Mouse (Mus musculus) liver, embryonic 13.5 days (tissue): ENCODE data around the gene Tmod3. TPM values are rescaled to one million over a fixed set of nuclear protein-coding genes. Genes with fewer than 3 reads are reported as not detected.
"Not testable (repeated sequence)": the region's sequence is repeated elsewhere in the genome, so short reads cannot be mapped to it uniquely, and the experiment has no call there.

Source experiments
- ATAC-seq: fragments of 200-750 bp; cut with Nextera tagmentation; 2 replicates; pipeline ENCODE4 v1.8.0; 2017; ENCODE audit warnings: low read depth, mild to moderate bottlenecking, moderate number of reproducible peaks, moderate library complexity
- DNase-seq: peaks from one replicate; pipeline ENCODE4 v3.0.0; 2022
- H3K27ac ChIP-seq: fragments of 300-500 bp; sonication (generic); 2 replicates; pipeline ENCODE4 v1.5.1; 2015; ENCODE audit warnings: moderate library complexity, mild to moderate bottlenecking, inconsistent platforms
- H3K27me3 ChIP-seq: fragments of 300-500 bp; sonication (generic); 2 replicates; pipeline ENCODE4 v1.6.1; 2015; ENCODE audit warnings: mild to moderate bottlenecking, inconsistent platforms
- H3K36me3 ChIP-seq: fragments of 300-500 bp; sonication (generic); 2 replicates; pipeline ENCODE4 v1.6.1; 2015; ENCODE audit warnings: mild to moderate bottlenecking, inconsistent platforms
- H3K4me1 ChIP-seq: fragments of 300-500 bp; sonication (generic); replicated peaks from 2 replicates; pipeline ENCODE4 v1.6.1; 2015; ENCODE audit warnings: inconsistent platforms
- H3K4me2 ChIP-seq: fragments of 300-500 bp; sonication (generic); 2 replicates; pipeline ENCODE4 v1.6.1; 2015; ENCODE audit warnings: inconsistent platforms, mild to moderate bottlenecking, moderate library complexity
- H3K4me3 ChIP-seq: fragments of 300-500 bp; sonication (generic); replicated peaks from 2 replicates; pipeline ENCODE4 v1.5.1; 2015; ENCODE audit warnings: mild to moderate bottlenecking, inconsistent platforms
- H3K9ac ChIP-seq: fragments of 300-500 bp; sonication (generic); 2 replicates; pipeline ENCODE4 v1.6.1; 2015; ENCODE audit warnings: mild to moderate bottlenecking, inconsistent platforms
- H3K9me3 ChIP-seq: fragments of 300-500 bp; sonication (generic); replicated peaks from 2 replicates; pipeline ENCODE4 v1.6.1; 2016; ENCODE audit warnings: inconsistent platforms
- WGBS: fragments of 180-500 bp; shearing (Covaris S2); methylation state at CpG from one replicate; pipeline ENCODE4 v1.1.7; 2015; ENCODE audit not compliant: insufficient replicate concordance; 5-methylcytosine and 5-hydroxymethylcytosine counted together
- polyA plus RNA-seq: library from polyadenylated mRNA; unstranded; fragments of >200 nt; fragmentation: Nextera tagmentation; extraction: Ambion mirVana; gene quantifications from 2 replicates; pipeline ENCODE4 v1.2.1, GENCODE M21; 2015

The Tmod3 gene
- polyA plus RNA-seq, 1 experiment from 2014 or later = 28.9 TPM

- no peaks in the 10 kb centered on the region for H3K9me3 ChIP-seq
- WGBS = 51% methylated on average over 5 of the region's 5 CpGs
- no peak overlapping the region for H3K4me3 ChIP-seq
- H3K4me2 ChIP-seq = no peak overlapping the region
- ATAC-seq = no peak
- H3K9ac ChIP-seq = no peak overlapping the region
- no peaks in the 10 kb centered on the region for H3K36me3 ChIP-seq
- H3K4me1 ChIP-seq = peaks cover 54% of the 10 kb centered on the region
- H3K27ac ChIP-seq = no peak overlapping the region
- no peaks in the 10 kb centered on the region for H3K27me3 ChIP-seq
- DNase-seq = no peak
These were observed 8.1 kb downstream of the Tmod3 start for GRCm38 (mm10) chr9:75551342-75551741.

GRCm38 (mm10) chr9:75549010-75549409, 10.4 kb downstream of the Tmod3 start:
- Histone ChIP-seq H3K27ac (no peak overlapping the region), H3K9me3 (no peaks in the 10 kb centered on the region)
- no peak for DNase-seq

GRCm38 (mm10) chr9:75546885-75547553, 12.4 kb downstream of the Tmod3 start:
- peaks cover 55% of the 10 kb centered on the region for H3K4me1 ChIP-seq
- H3K4me3 ChIP-seq = 0 out of 2 replicates have a peak overlapping the region, but pooled peaks have one; percentile 1
- peak overlapping the region; percentile 1; the same call in 1 of the 2 replicates for H3K9ac ChIP-seq
- 0 out of 2 replicates have a peak overlapping the region, but pooled peaks have one; percentile 1 for H3K27ac ChIP-seq
- WGBS = 35% methylated on average over 12 of the region's 12 CpGs
- H3K4me2 ChIP-seq = peak overlapping the region; percentile 36
- ATAC-seq (peak; percentile 78), DNase-seq (peak; percentile 45)
- no peaks in the 10 kb centered on the region for H3K9me3 ChIP-seq
- H3K27me3 ChIP-seq = no peaks in the 10 kb centered on the region
- H3K36me3 ChIP-seq = no peaks in the 10 kb centered on the region

More at GRCm38 (mm10) chr9:75549010-75549409, 10.4 kb downstream of the Tmod3 start:
- no peak overlapping the region for H3K4me3 ChIP-seq
- no peaks in the 10 kb centered on the region for H3K36me3 ChIP-seq
- H3K4me1 ChIP-seq = peaks cover 68% of the 10 kb centered on the region
- H3K9ac ChIP-seq = no peak overlapping the region
- H3K27me3 ChIP-seq = no peaks in the 10 kb centered on the region
- ATAC-seq = no peak
- H3K4me2 ChIP-seq = no peak overlapping the region
- 57% methylated on average over 8 of the region's 8 CpGs for WGBS

GRCm38 (mm10) chr9:75545514-75545913, 13.9 kb downstream of the Tmod3 start:
- H3K9me3 ChIP-seq = no peaks in the 10 kb centered on the region
- ATAC-seq = peak; percentile 74
- no peaks in the 10 kb centered on the region for H3K36me3 ChIP-seq
- H3K4me3 ChIP-seq = no peak overlapping the region
- H3K9ac ChIP-seq = no peak overlapping the region
- no peak for DNase-seq
- H3K27ac ChIP-seq = no peak overlapping the region; the same call in 1 of the 2 replicates
- H3K27me3 ChIP-seq = no peaks in the 10 kb centered on the region
- H3K4me1 ChIP-seq = peaks cover 58% of the 10 kb centered on the region
- WGBS = 44% methylated on average over 8 of the region's 8 CpGs
- no peak overlapping the region for H3K4me2 ChIP-seq

- Histone ChIP-seq H3K9ac (no peak overlapping the region), H3K27me3 (no peaks in the 10 kb centered on the region), H3K4me3 (no peak overlapping the region), H3K4me1 (peaks cover 48% of the 10 kb centered on the region), H3K9me3 (no peaks in the 10 kb centered on the region), H3K36me3 (no peaks in the 10 kb centered on the region), H3K27ac (no peak overlapping the region), H3K4me2 (no peak overlapping the region)
- 15% methylated on average over 5 of the region's 5 CpGs for WGBS
- DNase-seq (no peak), ATAC-seq (no peak)
These were observed 18.0 kb downstream of the Tmod3 start for GRCm38 (mm10) chr9:75541497-75541896.

GRCm38 (mm10) chr9:75536422-75536821, 23.0 kb downstream of the Tmod3 start:
- Histone ChIP-seq H3K4me2 (no peak overlapping the region), H3K36me3 (0 out of 2 replicates have a peak, but pooled peaks cover 2% of the 10 kb centered on the region), H3K4me3 (no peak overlapping the region), H3K27ac (no peak overlapping the region), H3K9me3 (no peaks in the 10 kb centered on the region), H3K27me3 (no peaks in the 10 kb centered on the region), H3K9ac (no peak overlapping the region), H3K4me1 (peaks cover 20% of the 10 kb centered on the region)
- 83% methylated on average over 1 of the region's 1 CpGs for WGBS
- ATAC-seq (no peak), DNase-seq (no peak)

- H3K9me3 ChIP-seq = no peaks in the 10 kb centered on the region
- no peak overlapping the region for H3K27ac ChIP-seq
- no peak overlapping the region for H3K4me2 ChIP-seq
- H3K4me1 ChIP-seq = peaks cover 11% of the 10 kb centered on the region
- 80% methylated on average over 8 of the region's 8 CpGs for WGBS
- no peak overlapping the region for H3K9ac ChIP-seq
- H3K27me3 ChIP-seq = no peaks in the 10 kb centered on the region
- ATAC-seq = no peak
- no peak for DNase-seq
- 0 out of 2 replicates have a peak, but pooled peaks cover 4% of the 10 kb centered on the region for H3K36me3 ChIP-seq
- H3K4me3 ChIP-seq = no peak overlapping the region
These were observed 25.0 kb downstream of the Tmod3 start for GRCm38 (mm10) chr9:75534431-75534962.

GRCm38 (mm10) chr9:75532989-75533388, 26.5 kb downstream of the Tmod3 start:
- Histone ChIP-seq H3K36me3 (peaks cover 14% of the 10 kb centered on the region), H3K4me1 (peaks cover 11% of the 10 kb centered on the region)
- H3K27ac ChIP-seq, DNase-seq, H3K4me2 ChIP-seq, H3K9me3 ChIP-seq, H3K27me3 ChIP-seq, H3K4me3 ChIP-seq, H3K9ac ChIP-seq, ATAC-seq: not testable (repeated sequence)
- 68% methylated on average over 9 of the region's 9 CpGs for WGBS

- H3K4me2 ChIP-seq = no peak overlapping the region
- H3K9me3 ChIP-seq = no peaks in the 10 kb centered on the region
- H3K27ac ChIP-seq = no peak overlapping the region
- DNase-seq (no peak), ATAC-seq (no peak)
- H3K4me3 ChIP-seq = no peak overlapping the region
- H3K36me3 ChIP-seq = peaks cover 19% of the 10 kb centered on the region
- H3K27me3 ChIP-seq = no peaks in the 10 kb centered on the region
- 79% methylated on average over 7 of the region's 7 CpGs for WGBS
- H3K9ac ChIP-seq = no peak overlapping the region
- peaks cover 12% of the 10 kb centered on the region for H3K4me1 ChIP-seq
These were observed 27.0 kb downstream of the Tmod3 start for GRCm38 (mm10) chr9:75532461-75532860.

GRCm38 (mm10) chr9:75529358-75529757, 30.1 kb downstream of the Tmod3 start:
- Histone ChIP-seq H3K36me3 (peaks cover 19% of the 10 kb centered on the region), H3K4me3 (no peak overlapping the region), H3K27me3 (no peaks in the 10 kb centered on the region), H3K27ac (no peak overlapping the region), H3K4me1 (peaks cover 9% of the 10 kb centered on the region), H3K4me2 (no peak overlapping the region), H3K9ac (no peak overlapping the region), H3K9me3 (no peaks in the 10 kb centered on the region)
- ATAC-seq (no peak), DNase-seq (no peak)
- WGBS = 80% methylated on average over 5 of the region's 5 CpGs

- peaks cover 9% of the 10 kb centered on the region for H3K4me1 ChIP-seq
- H3K4me2 ChIP-seq = no peak overlapping the region
- H3K4me3 ChIP-seq = no peak overlapping the region
- 89% methylated on average over 9 of the region's 9 CpGs for WGBS
- no peak for DNase-seq
- H3K9me3 ChIP-seq = no peaks in the 10 kb centered on the region
- H3K27me3 ChIP-seq = no peaks in the 10 kb centered on the region
- H3K36me3 ChIP-seq = peaks cover 19% of the 10 kb centered on the region
- H3K9ac ChIP-seq = no peak overlapping the region
- peak overlapping the region; percentile 47; the same call in 1 of the 2 replicates for H3K27ac ChIP-seq
- no peak for ATAC-seq
These were observed 31.4 kb downstream of the Tmod3 start for GRCm38 (mm10) chr9:75528096-75528495.
